Mouse (Mus musculus) heart, adult 2 months (tissue): ENCODE results near the gene Cald1.

Source experiments
- CTCF ChIP-seq: fragments of 200-600 bp; IDR thresholded peaks from 2 replicates; pipeline ENCODE4 v1.8.1; 2022; ENCODE audit warnings: antibody characterized with exemption, mild to moderate bottlenecking, moderate library complexity
- POLR2A ChIP-seq: fragments of 200-500 bp; IDR thresholded peaks from 2 replicates; pipeline ENCODE4 v1.6.1; 2011; ENCODE audit warnings: mild to moderate bottlenecking, low read depth, low read length, control low read depth; ENCODE audit not compliant: insufficient read depth

DNA sequence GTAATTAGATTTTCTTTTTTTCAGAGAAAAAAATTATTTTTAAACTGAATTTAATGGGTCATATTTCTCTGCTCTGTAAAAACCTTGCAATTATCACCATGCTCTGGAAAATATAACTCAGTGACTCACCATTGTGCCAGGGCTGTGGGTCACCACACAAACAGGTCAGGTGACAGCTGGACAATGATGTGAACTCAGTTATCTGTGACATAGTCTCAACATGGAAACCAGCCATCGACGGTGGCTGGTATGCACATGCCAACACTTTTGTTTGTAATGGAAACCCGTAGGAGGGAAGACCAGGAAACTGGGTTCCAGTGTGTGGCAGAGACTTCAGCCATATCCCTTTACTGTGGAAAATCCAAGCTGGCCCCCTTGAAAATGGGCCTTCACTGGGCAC lies 35.5 kb downstream of the Cald1 start:
- TF ChIP-seq CTCF (no peak), POLR2A (no peak)
